Mouse (Mus musculus) lung, postnatal 4 days (tissue): ENCODE measurements at regions not wholly inside any gene's neighbourhood (a gene's known extent, or its start where the extent isn't known, plus 50 kb on each side); places are given as distances from the start of the nearest gene placed in this dataset.

ENCODE experiments used
- DNase-seq, 2 experiments: peaks; one replicate each; pipeline ENCODE4 v3.0.0; 2021

DNA sequence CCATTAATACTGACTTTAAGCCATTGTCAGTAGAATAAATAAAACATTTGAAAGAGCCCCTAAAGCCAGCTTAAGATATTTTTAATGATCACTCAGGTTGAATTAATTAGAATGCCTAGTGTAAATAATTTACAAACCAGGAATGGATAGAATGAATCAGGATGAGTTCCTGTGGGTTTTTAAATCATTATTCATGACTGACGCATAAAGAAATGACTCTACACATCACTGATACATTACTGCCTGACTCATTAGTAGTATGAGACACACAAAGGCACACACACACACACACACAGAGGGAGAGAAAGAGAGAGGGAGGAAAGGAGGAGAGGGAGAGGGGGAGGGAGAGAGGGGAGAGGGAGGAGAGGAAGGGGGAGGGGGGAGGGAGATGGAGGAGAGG is 612.0 kb downstream of the Ipmk start:
- DNase-seq: no peak

DNA sequence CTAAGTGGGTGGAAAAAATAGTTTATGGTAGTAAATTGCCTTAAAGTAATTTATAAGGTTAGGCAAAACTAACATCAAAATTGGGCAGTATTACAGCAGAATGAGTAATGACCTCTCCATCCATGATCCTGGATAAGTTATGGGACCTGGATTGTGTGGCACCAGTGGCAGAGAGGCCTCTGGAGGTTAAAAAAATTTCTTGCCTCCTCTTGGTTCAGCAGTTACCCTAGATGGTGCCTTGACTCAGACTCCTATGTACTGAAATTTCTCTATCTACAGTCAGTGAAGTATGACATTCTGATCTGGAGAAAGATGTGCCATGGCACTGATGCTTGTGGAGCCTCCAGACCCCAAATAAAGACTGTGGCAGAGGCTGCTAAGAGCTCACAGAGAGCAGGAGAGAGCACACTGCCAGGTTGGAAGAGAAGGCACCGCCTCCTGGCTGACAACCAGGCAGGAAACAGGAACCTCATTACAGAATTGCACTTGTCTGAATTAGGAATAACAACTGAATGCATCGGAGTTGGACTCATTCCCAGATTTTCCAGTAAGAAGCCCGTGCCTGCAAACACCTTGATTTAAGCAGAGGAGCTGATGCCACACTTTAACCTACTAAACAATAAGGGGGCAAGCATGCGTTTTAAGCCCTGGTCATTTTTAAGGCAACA is 613.0 kb downstream of the Ipmk start:
- peak in 1 of 2 experiments; percentile 21 for DNase-seq

DNA sequence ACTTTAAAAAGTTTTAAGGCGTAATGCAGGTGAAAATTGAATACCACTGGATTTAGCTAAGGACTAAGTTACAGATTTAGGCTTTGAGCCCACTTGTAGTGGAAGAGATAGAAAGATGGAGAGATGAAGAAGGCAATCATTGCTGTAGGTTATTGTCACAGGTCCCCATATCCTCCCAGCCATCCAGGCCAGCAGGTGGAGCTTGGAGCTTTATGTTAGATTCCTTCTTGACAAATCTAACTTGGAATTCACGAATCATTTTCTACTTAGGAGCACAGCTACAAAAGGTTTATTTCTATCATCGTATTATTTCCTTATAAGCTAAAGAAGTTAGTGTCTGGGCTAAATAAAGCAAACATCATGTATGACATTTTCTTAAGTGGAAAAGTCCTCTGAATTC is 630.5 kb downstream of the Ipmk start:
- DNase-seq: no peak

DNA sequence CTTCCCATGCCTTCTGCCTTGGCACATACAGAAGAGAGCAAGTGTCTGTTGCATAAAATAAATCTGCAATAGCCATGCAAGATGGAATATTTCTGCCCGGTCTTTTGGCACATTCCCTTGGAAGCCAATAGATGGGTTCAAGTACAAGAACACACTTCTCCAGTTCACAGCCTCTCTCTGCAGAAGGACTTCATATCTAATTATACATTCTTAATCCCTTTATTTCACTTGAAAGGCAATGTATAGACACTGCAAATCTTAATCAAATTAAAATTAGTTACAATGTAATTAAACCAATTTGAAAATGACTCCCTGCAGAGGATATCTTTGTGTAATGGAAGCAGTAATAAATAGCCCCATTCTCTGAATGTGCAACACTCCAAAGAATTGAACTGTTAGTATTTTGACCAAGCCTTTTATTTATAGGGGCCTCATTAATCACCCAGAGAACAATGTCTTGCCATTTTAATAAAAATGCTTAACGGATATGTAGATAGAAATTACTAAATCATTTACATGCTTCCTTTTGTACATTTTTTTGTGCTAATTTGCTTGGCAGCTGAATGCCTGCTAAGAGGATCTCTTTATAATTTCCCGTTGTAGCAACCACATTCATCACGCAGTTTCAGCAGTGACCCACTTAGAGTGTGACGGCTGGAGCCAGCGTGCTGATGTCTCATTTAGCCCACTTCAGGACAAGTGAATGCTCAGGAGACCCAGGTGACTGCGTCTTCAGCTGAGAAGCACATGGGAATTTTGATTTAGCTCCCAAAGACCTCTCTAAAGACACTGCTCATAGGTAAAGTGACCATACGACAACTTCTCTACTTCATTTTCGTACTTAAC is 651.5 kb upstream of the Zwint start:
- no peak for DNase-seq
